Mouse (Mus musculus) liver, adult 2 months (tissue): ENCODE measurements around the gene Prdm16.

Experiments
- CTCF ChIP-seq: fragments of 200-500 bp; IDR thresholded peaks from 2 replicates; pipeline ENCODE4 v1.5.1; 2011; ENCODE audit warnings: low read depth, low read length, control low read depth
- POLR2A ChIP-seq: fragments of 200-500 bp; IDR thresholded peaks from 2 replicates; pipeline ENCODE4 v1.6.1; 2011; ENCODE audit warnings: low read length, control low read depth; ENCODE audit not compliant: insufficient read depth; ENCODE audit errors: extremely low read depth

GRCm38 (mm10) chr4:154543128-154543527 is 93.5 kb downstream of the Prdm16 start:
- TF ChIP-seq CTCF: 0 out of 2 replicates have a peak, but pooled peaks have one; percentile 15
- TF ChIP-seq POLR2A: no peak
